Mouse (Mus musculus): ENCODE results near the gene Tmem117.

Tmem117 gene

DNA sequence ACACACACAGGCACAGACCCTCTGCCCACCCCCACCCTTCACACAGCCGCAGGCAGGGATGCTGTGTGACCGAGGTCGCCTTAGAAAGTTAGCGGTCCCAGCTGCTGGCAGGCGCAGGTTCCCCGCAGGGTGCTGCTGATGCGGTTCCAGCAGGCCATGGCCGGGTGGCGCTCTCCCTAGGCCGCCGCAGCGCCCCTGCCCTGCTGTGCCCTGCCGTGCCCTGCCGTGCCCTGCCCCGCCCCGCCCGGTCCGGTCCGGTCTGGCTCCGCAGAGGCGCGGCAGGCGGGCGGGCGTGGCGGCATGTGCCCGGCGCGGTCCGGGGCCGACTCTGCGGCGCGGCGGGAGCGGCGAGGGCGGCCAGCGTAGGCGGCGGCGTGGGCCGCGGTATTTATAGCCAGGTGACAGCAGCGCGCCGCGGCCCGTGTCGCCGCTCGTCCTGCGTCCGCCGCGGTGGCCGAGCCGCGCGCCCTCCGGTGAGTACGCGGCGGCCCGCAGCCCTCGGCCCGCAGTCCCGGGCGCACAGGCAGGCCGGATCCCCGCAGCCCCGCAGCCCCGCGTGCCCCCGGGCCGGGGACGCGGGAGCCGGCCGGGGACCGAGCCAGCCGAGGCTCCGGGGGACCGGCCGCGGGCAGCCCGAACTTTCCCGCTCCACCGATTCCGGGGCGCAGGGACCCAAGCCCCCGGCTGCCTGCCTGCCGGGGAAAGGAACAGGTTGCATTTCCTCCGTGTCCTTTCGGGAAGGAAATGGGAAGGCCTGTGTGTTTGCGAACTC lies at the start of gene Tmem117:
Gene Tmem117 (plus strand): TSS at position 403 of the 772 bp plus-strand sequence.
- DNase-seq (ENCODE audit: low spot score), result no peak

DNA sequence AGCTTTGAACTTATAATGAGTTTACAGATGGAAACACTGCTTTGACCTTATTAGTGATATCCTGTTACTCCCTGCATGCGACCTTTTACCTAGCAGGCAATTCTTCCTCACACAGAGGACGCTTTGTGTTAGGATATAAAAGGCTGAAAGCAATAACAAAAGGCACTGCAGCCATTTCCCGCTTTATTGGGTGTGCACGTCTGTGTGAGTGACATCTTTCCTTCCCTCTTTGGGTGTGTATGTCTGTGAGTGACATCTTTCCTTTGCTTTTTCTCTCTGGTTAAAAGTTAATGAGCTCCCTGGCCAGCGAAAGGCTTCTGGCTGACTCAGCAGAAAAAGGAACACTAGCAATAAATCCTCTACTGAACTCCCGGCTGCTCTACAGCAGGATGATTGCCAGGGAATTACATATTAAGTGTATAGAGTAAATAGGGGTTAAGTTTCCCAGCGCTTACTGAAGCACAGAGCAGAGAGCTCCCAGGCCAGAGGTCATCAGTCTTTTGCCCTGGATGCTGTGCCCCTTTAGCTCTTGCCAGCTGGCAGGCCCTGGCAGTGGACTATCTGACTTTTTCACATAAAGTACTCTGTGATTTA lies 46.9 kb upstream of the Tmem117 start:
- no peak for DNase-seq (ENCODE audit: low spot score)

DNA sequence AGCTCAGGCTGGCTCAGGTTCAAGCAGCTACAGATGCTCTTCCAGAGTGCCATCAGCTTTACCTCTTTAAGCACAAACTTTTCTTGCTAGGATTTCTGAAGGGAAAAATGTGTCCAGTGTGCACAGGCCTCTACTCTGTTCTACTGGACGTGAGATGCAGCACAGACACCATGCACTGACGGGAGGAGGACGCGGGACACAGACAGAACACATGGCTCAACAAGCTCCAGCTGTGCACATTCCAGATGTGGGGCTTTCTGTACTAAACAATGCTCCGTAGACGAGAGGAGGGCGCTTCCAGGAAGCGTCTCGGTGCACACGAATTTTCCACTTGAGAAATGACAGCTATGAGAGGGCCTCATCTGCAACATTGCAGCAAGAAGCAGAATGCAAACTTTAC lies 45.9 kb upstream of the Tmem117 start:
- DNase-seq (ENCODE audit: low spot score), result no peak

DNA sequence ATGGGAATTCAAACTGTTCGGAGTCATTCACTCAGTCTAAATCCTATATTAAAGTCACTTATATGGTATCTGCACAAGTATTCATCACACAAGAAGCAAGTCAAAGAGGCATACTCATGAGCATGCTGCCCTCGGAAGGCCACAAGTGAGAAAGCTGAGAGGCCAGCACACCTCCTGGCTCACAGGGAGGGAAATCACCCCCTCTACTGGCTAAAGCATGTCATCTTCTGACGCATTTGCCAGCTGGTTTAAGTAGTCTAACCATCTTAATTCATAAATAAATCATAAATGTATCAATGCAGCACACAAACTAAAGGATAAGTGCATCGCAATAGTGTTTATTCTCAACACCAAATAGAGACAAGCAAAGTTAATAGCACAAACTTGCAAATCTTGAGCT lies 44.3 kb upstream of the Tmem117 start:
- DNase-seq (ENCODE audit: low spot score), result no peak

DNA sequence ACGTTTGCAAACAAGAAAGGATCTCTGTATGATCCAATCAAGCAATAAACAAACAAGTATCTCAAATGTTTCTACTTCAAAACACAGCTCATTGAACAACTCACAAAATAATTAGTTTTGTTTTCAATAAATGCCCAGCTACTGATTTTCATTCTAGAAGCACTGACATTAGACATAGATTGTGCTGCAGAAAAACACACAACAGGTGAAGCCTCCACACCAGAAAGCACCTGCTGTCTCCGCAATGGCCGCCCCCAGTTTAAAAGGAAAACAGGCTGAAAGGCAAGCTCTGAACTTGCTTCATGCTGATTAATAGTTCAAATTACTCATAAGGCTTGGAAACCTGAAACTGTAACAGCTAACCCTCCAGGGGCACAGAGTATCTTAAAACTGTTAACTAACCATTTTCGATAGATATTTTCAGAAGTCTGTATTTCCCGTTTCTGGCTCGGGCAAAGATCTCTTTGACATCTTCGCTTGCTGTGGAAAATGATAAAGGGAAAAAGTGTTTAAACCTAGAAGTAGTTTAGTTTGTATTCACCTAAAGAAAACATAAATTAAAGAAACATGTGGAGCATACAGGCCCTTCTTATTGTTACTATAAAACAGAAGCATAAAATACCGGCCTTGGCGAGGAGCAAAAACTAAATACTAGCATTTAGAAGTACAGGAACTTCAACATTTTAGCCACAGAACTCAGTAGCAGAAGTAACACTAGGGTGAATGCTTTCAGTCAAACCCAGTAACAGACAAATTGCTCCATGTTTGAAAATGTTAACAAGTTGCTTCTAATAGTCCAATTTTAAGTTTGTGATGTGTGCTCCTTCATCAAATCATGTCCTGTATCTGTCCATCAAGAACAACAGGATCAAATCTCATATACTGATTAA lies 41.0 kb upstream of the Tmem117 start:
- no peak for DNase-seq (ENCODE audit: low spot score)

DNA sequence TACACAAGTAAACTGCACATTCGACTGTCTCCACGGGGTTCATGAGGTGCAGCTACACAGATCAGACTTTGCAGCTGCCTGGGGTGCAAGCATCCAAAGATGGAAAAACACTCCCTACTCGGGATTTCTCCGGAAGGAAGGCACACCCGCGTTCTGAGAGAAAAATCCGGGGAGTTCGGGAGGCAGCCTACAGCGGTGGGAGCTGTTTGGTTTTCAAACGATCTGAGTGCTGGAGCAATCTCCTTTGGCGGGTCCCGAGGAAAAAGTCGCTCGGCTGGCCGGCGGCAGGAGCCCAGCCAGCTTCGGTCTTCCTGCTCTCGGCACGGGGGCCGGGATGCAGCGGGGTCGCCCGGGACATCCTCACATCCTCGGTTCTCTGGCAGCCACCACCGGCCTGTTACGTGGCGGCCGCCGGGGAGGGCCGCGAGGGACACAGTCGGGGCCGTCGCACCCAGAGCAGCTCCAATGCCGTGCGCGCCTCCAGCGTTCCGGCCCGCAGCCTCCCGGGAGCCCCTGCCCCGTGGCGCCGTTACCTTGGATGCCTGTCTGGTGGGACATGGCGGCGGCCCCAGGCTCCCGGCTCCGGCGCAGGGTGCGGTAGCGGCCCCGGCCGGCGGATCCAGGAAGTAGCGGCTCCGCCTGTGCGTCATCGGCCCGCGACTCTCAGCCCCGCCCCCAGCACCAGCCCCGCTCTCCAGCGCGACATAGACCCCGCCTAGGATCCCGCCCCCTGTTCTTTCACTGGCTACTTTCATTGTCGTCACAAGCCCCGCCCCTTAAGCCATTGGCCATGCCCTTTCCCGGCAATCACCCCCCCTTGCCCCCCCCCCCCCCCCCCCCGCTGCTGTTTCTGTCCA lies 39.6 kb upstream of the Tmem117 start, which contains the start of gene Twf1:
Gene Twf1 (minus strand): TSS at position 671 of the 857 bp plus-strand sequence.
- peak; percentile 83 for DNase-seq (ENCODE audit: low spot score)

DNA sequence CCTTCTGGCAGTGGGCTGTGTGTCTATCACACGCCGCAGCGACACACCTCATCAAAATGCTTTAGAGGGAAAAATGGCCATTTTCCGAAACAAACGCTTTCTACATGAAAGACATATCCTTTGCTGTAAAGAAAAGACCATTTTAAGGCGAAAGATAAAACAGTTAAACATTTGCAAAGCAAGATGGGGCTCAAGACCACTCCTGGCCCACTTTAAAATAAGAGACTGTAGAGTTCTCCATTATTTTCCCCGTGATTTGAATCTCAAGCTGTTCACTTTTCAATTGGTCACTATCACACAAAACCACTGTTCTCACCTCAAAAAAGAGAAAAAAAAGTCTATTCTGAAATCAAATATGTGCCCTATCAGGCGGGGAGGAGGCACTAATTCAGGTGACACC lies 38.9 kb upstream of the Tmem117 start:
- no peak for DNase-seq (ENCODE audit: low spot score)

DNA sequence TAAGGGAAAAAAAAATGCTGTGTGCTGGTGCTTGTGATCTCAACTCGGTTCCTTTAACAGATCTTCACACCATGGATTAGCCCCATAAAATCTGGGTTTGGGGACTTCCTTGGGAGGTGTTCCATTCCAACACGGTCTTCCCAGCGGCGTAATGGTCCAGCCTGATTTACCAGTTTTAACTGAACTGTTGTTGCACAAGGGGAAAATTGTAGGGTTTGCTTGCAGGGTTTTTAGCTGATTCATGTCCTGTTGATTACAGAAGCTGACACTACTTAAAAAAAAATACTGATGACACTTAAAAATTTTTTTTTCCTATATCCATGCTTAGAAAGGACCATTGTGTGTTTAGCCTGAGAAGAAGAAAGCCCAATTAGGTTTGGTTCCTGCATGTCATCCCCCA lies 37.7 kb upstream of the Tmem117 start:
- DNase-seq (ENCODE audit: low spot score), result no peak

DNA sequence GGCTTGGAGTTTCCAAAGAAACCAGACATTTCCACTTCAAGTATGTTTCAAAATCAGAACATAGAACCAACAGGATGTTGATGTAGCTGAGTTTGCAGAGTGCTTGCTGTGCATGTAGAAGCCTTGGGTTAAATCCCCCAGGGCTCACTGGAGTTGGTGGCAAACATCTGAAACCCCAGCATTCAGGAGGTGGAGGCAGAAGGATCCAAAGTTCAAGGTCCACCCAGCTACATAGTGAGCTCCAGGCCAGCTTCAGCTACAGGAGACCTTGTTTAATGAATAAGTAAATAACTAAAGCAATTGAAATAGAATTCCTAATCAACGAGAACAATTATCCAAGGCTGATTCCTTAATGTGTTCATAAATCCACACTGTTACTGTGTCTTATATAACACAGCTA lies 35.4 kb upstream of the Tmem117 start:
- no peak for DNase-seq (ENCODE audit: low spot score)

DNA sequence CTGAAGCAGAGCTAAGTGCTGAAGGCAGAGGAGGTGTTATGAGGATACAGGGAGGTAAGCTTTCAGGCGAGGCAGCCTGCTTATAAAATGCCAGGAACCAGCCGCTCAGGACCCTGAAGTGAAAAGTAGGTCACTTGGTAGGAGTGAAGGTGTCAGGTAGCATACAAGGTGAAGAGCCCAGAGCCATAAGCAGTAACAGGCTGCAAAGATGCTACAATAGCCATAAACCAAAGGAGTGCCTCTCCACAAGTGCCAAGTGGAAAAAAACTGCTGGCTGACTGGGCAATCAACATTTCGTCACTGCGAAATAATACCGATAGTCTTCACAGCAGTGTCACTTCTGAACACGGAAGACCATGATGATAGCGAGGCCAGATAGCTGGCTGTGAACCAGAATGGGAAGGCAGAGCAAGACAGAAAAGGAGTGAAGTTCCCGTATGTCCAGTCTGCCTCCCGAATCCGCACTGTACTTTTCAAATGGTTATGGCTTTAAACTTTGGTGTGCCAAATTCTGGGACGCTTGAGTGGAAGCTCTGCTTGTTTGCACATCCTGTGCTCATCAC lies 28.8 kb upstream of the Tmem117 start:
- DNase-seq (ENCODE audit: low spot score), result no peak

DNA sequence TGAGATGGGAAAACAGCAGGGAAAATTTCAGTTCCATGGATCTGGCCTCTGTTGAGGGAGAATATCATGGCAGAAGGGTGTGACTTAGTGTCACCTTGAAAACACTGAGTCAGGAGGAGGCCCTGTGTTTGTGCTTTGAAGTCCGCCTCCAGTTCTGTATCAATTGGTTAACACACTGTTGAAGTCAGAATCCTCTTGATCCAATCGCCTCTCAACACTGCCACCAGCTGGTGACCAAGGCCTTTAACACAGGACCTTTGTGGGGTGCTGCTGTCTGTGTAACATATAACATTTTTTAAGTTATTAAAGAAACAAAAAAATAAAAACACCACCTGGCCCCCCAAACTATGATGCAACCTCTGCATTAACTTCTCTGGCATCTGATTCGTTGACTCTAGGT lies 27.7 kb upstream of the Tmem117 start:
- no peak for DNase-seq (ENCODE audit: low spot score)

DNA sequence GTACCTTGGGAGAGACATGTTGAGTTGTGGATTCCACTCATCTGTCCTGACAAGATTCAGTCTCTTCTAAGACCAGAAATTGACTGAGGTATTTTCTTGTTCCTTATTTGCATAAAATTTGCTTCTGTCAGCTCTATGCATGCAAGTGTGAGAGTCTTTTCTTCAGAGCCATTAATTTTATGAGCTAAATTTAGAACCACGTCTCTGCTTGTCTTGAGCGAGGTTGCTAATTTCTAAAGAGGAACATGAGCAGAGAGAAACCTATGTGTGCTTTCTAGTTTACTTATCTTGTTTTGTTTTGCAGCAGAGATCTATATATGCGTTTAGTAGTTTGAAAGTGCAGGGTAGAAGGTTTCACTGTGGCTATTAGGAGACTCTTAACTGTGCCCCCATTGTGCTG lies 26.6 kb upstream of the Tmem117 start:
- no peak for DNase-seq (ENCODE audit: low spot score)

DNA sequence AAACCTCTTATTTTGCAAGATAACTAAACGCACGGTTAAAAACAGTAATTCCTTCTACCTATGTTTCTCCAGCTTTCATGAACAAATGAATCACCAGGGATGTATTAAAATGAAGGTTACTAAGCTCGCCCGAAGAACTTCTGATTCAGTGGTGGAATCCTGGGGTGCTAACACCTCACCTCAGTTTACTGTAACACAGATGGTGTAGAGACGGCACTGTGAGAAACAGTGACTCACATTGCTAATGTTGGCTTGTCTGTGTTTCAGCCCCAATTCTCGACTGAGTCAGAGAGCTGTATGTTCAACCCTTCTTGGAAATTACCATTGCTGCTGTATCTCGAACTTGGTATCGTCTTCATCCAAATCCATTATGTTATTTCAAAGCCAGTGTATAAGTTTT lies 21.3 kb upstream of the Tmem117 start:
- no peak for DNase-seq (ENCODE audit: low spot score)

DNA sequence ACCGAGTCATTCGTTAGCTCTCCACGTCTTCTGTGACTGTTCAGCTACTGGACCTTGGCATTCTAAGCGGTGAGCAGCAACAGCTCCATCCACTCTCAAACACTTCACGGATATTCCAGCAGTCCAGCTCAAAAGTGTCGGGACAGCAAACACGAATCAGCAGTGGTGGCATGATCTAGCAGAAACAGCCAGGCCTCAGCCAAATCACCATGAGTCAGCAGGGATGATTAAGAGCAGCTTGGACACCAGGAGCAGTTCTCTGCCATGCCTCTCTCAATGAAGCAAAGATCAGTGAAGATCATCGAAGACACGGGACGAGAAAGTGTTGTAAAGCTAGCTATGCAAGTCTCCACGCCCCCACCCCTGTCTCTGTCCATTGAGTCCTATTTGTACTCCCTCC lies 13.0 kb upstream of the Tmem117 start:
- DNase-seq (ENCODE audit: low spot score), result no peak

DNA sequence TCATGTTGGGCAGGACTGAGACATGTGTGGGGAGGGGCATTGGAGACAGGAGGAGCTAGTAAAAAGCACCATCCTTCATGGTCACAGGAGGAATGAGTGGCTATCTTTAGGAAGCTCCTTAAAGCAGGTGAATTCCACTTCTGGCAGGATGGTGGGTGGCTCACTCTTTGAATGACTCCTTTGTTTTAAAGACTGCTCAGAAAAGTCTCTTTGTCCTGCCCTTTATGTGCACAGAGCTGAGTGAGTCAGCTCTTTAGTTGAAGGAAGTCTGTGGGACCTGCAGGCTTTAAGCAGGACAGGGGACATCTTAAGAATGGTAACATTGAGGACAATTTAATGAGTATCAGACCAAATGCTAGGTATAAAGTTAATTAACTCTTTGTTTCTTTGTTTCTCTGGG lies 8.1 kb upstream of the Tmem117 start:
- DNase-seq (ENCODE audit: low spot score), result no peak

DNA sequence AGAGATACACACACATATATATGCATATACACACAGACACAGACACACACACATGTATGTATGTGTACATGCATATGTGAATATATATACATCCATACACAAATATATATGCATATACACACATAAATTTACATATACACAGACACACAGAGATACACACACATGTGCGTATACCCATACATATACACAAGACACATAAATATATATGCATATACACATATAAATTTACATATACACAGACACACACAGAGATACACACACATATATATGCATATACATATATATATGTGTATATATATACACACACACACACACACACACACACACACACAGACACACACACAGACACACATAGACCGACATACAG lies 586 bp upstream of the Tmem117 start:
- no peak for DNase-seq (ENCODE audit: low spot score)

DNA sequence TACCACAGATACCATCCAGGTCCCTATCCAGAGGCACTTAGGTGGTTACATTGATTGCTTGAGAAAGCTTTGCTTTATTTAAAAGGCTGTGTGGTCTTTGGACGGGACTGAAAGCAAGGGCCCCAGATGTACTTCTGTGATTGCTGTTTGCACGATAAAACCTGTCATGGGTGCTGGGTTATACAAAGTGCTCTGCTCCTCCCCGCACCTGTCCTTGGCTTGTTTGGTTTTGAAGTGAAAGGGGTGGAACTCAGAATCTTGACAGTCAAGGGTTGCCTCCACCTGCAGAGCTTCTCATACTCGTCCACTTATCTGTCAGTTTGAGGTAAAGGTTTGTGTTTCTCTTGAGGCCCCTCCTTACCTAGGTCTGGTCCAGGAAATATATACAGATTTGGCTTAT lies 1.5 kb downstream of the Tmem117 start:
- no peak for DNase-seq (ENCODE audit: low spot score)

DNA sequence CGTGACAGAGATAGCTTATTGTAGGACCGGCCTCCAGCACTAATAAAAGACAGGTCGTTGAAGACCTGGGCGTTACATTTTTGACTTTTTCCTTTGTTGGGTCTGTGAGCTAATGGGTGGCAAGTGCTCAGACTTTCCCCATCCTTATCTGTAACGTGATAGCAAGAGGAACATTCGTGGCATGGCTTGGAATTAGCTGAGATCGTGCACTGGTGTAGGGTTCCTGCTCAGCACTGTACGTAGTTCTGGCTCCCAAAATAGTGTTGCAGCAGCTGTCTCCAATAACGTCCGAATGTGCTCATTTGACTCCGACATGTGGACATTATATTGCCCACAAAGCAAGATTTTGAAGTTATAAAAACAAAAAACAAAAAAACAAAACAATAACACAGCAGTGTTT lies 5.5 kb downstream of the Tmem117 start:
- DNase-seq (ENCODE audit: low spot score), result no peak

DNA sequence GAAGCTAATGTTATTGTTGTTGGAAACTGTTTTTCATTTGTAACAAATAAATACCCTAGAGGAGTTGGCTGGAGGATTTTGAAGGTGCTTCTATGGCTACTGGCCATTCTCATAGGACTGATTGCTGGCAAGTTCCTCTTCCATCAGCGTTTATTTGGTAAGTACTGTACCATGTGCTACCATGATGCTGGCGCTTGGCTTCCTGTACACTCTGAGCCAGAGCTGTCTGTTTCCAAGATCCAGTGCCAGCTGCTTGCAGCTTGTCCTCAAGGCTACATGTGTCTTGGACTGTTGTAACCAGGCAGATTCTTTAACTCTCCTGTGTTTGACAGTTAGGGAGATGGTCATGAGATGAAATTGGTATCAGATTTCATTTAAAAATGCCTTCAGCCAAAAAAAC lies 9.2 kb downstream of the Tmem117 start:
- DNase-seq (ENCODE audit: low spot score), result no peak

DNA sequence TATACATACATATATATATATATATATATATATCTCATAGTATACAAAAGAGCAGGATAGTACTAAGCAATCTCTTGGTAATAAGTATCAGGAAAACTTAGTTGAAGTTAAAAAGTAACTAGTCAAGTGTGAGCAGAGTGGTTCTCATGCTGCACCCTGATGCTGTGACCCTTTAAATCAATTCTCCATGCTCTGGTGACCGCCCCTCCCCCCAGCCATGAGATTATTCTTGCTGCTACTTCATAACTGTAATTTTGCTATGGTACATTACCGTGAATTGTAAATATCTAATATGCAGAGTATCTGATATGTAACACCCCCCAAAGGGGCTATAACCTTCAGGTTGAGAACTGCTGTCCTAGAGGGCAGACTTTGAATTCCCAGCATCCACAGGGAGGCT lies 10.1 kb downstream of the Tmem117 start:
- DNase-seq (ENCODE audit: low spot score), result no peak

DNA sequence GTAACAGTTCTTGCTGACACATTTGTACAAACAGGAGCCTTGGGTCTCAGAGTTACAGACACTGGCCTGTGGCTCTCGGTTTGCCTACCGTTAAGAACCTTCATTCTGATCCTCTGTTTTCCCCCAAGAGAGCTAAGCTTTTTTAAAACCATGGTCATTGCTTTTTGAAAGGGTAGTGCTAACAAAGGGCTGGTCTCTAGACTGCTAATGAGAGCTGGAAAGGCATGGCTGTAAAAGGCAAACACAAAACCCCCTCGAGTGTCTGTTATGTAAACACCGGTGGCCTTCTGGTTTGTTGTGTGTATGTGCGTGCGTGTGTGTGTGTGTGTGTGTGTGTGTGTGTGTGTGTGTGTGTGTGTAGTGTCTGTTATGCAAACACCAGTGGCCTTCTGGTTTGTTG lies 17.0 kb downstream of the Tmem117 start:
- no peak for DNase-seq (ENCODE audit: low spot score)

DNA sequence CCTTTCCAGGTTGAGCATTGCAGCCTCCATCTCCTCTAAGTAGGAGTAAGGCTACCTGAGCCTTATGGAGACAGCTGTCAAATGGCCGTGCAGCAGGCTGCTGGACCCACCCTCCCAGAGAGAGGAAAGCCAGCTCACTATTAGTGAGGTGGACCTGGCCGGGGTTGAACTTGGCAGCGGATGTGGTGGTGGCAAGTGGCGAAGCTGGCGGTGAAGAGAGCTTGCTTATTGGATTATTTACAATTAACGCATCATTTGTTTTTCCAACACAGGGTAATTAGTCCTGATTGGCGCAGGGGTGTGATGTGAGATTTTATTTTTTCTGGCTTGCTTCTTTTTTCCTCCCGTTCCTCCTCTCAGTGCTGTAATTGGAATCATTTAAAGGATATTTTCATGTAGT lies 19.4 kb downstream of the Tmem117 start:
- DNase-seq (ENCODE audit: low spot score), result no peak

Data from layer of hippocampus, adult 9-10 months (tissue).